Mouse (Mus musculus) ES-E14 (cell line): Measurements from ENCODE around the gene Spop.

Experiments
- MAFK ChIP-seq: IDR thresholded peaks from 2 replicates; pipeline ENCODE4 v1.6.1; 2014; ENCODE audit warnings: mild to moderate bottlenecking, low read depth, low read length, inconsistent platforms; ENCODE audit not compliant: insufficient read depth
- ZC3H11A ChIP-seq: IDR thresholded peaks from 2 replicates; pipeline ENCODE4 v1.6.1; 2012; ENCODE audit warnings: low read depth, mild to moderate bottlenecking, inconsistent platforms, low read length, borderline replicate concordance
- ZNF384 ChIP-seq: IDR thresholded peaks from 2 replicates; pipeline ENCODE4 v1.6.1; 2012; ENCODE audit warnings: low read depth, low read length, inconsistent platforms

DNA sequence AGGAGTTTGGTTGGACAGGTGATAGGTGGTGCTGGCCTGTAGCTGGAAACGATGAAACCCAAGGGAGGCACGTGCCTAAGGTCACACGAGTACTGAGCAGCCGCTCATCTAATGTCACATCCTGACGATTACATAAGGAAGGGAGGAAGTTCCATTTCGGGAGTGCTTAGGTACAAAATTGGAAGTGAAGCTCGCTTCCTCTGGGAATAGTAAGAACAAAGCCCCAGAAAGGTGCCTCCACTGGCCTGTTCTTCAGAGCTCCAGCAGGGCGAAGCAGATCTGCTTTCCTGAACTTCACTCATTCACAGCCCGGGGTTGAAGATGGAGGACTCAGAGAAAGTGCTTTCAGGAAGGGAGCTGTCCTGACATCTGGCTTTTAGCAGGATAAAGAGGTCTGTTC lies 80.1 kb downstream of the Spop start:
- TF ChIP-seq ZC3H11A (no peak), ZNF384 (no peak), MAFK (no peak)
